30 mouse cellular contexts compared by ENCODE assay signal in genomic region chr7:109176688-109177087, GRCm38 (mm10). TPM values are rescaled to one million over a fixed set of nuclear protein-coding genes. Genes with fewer than 3 reads are reported as not detected.
A peak's percentile ranks its signal among the peaks of the same experiment; 100 is the strongest.
DNase-seq lines count a peak whose midpoint lies in the region; ATAC-seq and TF ChIP-seq lines count a peak whose summit lies in the region.
"Had no signal": no experiment of that assay in that cellular context is flagged by ENCODE, and none has a peak within 500 bp of the region (broad histone marks: within the 10 kb centered on the region; RNA-seq: fewer than 3 reads in every experiment).

No protein-coding gene starts in this region.

- H3K27ac ChIP-seq in layer of hippocampus, adult 2 months: peak overlapping the region; percentile 97
- H3K27ac ChIP-seq in forebrain, embryonic 14.5 days (ENCODE audit: low read depth, low read length): peak overlapping the region; percentile 88; the same call in 1 of the 2 replicates
- peak overlapping the region; percentile 79; the same call in 1 of the 2 replicates for H3K27ac ChIP-seq in midbrain, embryonic 15.5 days
- no peak overlapping the region for H3K27ac ChIP-seq in hindbrain, embryonic 10.5 days
- H3K27ac ChIP-seq in hindbrain, embryonic 11.5 days (ENCODE audit: low read depth, low read length): no peak overlapping the region
- H3K27ac ChIP-seq: embryonic facial prominence, embryonic 13.5 days; heart, embryonic 10.5 days; heart, embryonic 15.5 days; limb, embryonic 15.5 days; liver, embryonic 13.5 days; macrophage; stomach, embryonic 15.5 days had no signal

- H3K4me3 ChIP-seq in layer of hippocampus, adult 2 months: no peak overlapping the region
- no peak overlapping the region for H3K4me3 ChIP-seq in forebrain, embryonic 14.5 days (ENCODE audit: low read depth, low read length)
- H3K4me3 ChIP-seq in midbrain, embryonic 15.5 days: no peak overlapping the region
- no peak overlapping the region for H3K4me3 ChIP-seq in hindbrain, embryonic 10.5 days
- no peak overlapping the region for H3K4me3 ChIP-seq in hindbrain, embryonic 11.5 days (ENCODE audit: low read depth, low read length)
- H3K4me3 ChIP-seq: embryonic facial prominence, embryonic 13.5 days; heart, embryonic 10.5 days; heart, embryonic 15.5 days; hindbrain, embryonic 13.5 days; limb, embryonic 10.5 days; limb, embryonic 15.5 days; liver, embryonic 13.5 days; stomach, embryonic 15.5 days had no signal

- no peaks in the 10 kb centered on the region for H3K9me3 ChIP-seq in forebrain, embryonic 14.5 days (replicated peaks; ENCODE audit: control insufficient read depth, low read length)
- H3K9me3 ChIP-seq in midbrain, embryonic 15.5 days: no peaks in the 10 kb centered on the region
- no peaks in the 10 kb centered on the region for H3K9me3 ChIP-seq in hindbrain, embryonic 10.5 days
- no peaks in the 10 kb centered on the region for H3K9me3 ChIP-seq in hindbrain, embryonic 11.5 days (ENCODE audit: control insufficient read depth, low read length)
- H3K9me3 ChIP-seq: embryonic facial prominence, embryonic 13.5 days; G1E; heart, embryonic 10.5 days; heart, embryonic 15.5 days; hindbrain, embryonic 13.5 days; limb, embryonic 10.5 days; limb, embryonic 15.5 days; liver, embryonic 13.5 days; stomach, embryonic 15.5 days had no signal

- no peak for TF ChIP-seq POLR2A in brain, embryonic 14.5 days (IDR thresholded peaks at IDR 0.05; ENCODE audit: borderline replicate concordance, extremely low read depth, insufficient read depth, insufficient read length, poor library complexity, severe bottlenecking)

- peaks cover 33% of the 10 kb centered on the region for H3K4me1 ChIP-seq in forebrain, embryonic 14.5 days (ENCODE audit: control insufficient read depth, insufficient read depth, low read length)
- peaks cover 45% of the 10 kb centered on the region for H3K4me1 ChIP-seq in midbrain, embryonic 15.5 days
- peaks cover 58% of the 10 kb centered on the region for H3K4me1 ChIP-seq in hindbrain, embryonic 10.5 days (replicated peaks)
- peaks cover 10% of the 10 kb centered on the region for H3K4me1 ChIP-seq in hindbrain, embryonic 11.5 days (replicated peaks; ENCODE audit: control insufficient read depth, insufficient read depth, low read length)

- 4% methylated on average over 3 of the region's 3 CpGs for WGBS in forebrain, embryonic 14.5 days
- 42% methylated on average over 3 of the region's 3 CpGs for WGBS in midbrain, embryonic 15.5 days
- 73% methylated on average over 3 of the region's 3 CpGs for WGBS in hindbrain, embryonic 10.5 days
- WGBS in hindbrain, embryonic 11.5 days: 73% methylated on average over 3 of the region's 3 CpGs

- peak; percentile 43 for ATAC-seq in forebrain, embryonic 14.5 days
- ATAC-seq in midbrain, embryonic 15.5 days (replicated peaks): no peak
- no peak for ATAC-seq in hindbrain, embryonic 11.5 days (ENCODE audit: low FRiP score)
- ATAC-seq: inflammation-experienced regulatory T-cells, adult 6 months; lung, postnatal 0 days; Patski had no signal

- DNase-seq in layer of hippocampus, adult 2 months (ENCODE audit: low spot score in 2 of 2): no peak
- no peak for DNase-seq in layer of hippocampus, postnatal 10 days (ENCODE audit: low spot score in 2 of 2)
- DNase-seq in brain, embryonic 14.5 days (ENCODE audit: low read depth): peak; percentile 91
- DNase-seq in forebrain, embryonic 14.5 days (ENCODE audit: low spot score): no peak
- DNase-seq in adrenal gland, adult (ENCODE audit: inconsistent age in 2 of 2, low spot score in 1 of 2): no peak
- DNase-seq in hindbrain, embryonic 10.5 days (ENCODE audit: low spot score): no peak
- no peak for DNase-seq in hindbrain, embryonic 11.5 days (ENCODE audit: low spot score)
- DNase-seq: adrenal gland, postnatal 14 days; cerebellum, adult 18-20 months; gastrocnemius, postnatal 10 days; kidney, adult 8-10 months; kidney, postnatal 10 days; liver, embryonic 13.5 days; lung, adult 18-20 months; right cerebral cortex, postnatal 25 days had no signal

- H3K27me3 ChIP-seq in forebrain, embryonic 14.5 days (replicated peaks; ENCODE audit: control insufficient read depth, insufficient read depth, low read length): peaks cover 39% of the 10 kb centered on the region
- H3K27me3 ChIP-seq in midbrain, embryonic 15.5 days (replicated peaks): no peaks in the 10 kb centered on the region; the same call in 1 of the 2 replicates
- H3K27me3 ChIP-seq in hindbrain, embryonic 10.5 days (ENCODE audit: insufficient read depth, poor library complexity, severe bottlenecking): peaks cover 67% of the 10 kb centered on the region
- peaks cover 13% of the 10 kb centered on the region; the same call in 1 of the 2 replicates for H3K27me3 ChIP-seq in hindbrain, embryonic 11.5 days (ENCODE audit: control insufficient read depth, insufficient read depth, low read length)

- no peaks in the 10 kb centered on the region for H3K36me3 ChIP-seq in forebrain, embryonic 14.5 days (ENCODE audit: control insufficient read depth, insufficient read depth, low read length)
- no peaks in the 10 kb centered on the region for H3K36me3 ChIP-seq in midbrain, embryonic 15.5 days (replicated peaks)
- no peaks in the 10 kb centered on the region for H3K36me3 ChIP-seq in hindbrain, embryonic 10.5 days
- no peaks in the 10 kb centered on the region for H3K36me3 ChIP-seq in hindbrain, embryonic 11.5 days (ENCODE audit: control insufficient read depth, insufficient read depth, low read length)
- H3K36me3 ChIP-seq: embryonic facial prominence, embryonic 13.5 days; G1E; heart, embryonic 10.5 days; heart, embryonic 15.5 days; hindbrain, embryonic 13.5 days; limb, embryonic 10.5 days; limb, embryonic 15.5 days; liver, embryonic 13.5 days; stomach, embryonic 15.5 days had no signal

- H3K9ac ChIP-seq in forebrain, embryonic 14.5 days (ENCODE audit: low read length): no peak overlapping the region
- H3K9ac ChIP-seq in midbrain, embryonic 15.5 days: no peak overlapping the region
- H3K9ac ChIP-seq in hindbrain, embryonic 11.5 days (ENCODE audit: low read depth, low read length): no peak overlapping the region
- H3K9ac ChIP-seq: embryonic facial prominence, embryonic 13.5 days; heart, embryonic 15.5 days; hindbrain, embryonic 13.5 days; limb, embryonic 15.5 days; liver, embryonic 13.5 days; stomach, embryonic 15.5 days had no signal

- no peak for TF ChIP-seq CTCF in layer of hippocampus, adult 2 months (conservative IDR thresholded peaks at IDR 0.05)
- no peak for TF ChIP-seq CTCF in brain, embryonic 14.5 days (IDR thresholded peaks at IDR 0.05; ENCODE audit: borderline replicate concordance, extremely low read depth, insufficient read depth, insufficient read length)

- no peak overlapping the region for H3K4me2 ChIP-seq in forebrain, embryonic 14.5 days (ENCODE audit: low read length)
- H3K4me2 ChIP-seq in midbrain, embryonic 15.5 days: no peak overlapping the region
- no peak overlapping the region for H3K4me2 ChIP-seq in hindbrain, embryonic 11.5 days (replicated peaks; ENCODE audit: low read depth, low read length)
- H3K4me2 ChIP-seq: heart, embryonic 15.5 days; limb, embryonic 15.5 days; liver, embryonic 13.5 days; stomach, embryonic 15.5 days had no signal

RNA-seq across cellular contexts. Expression of gene Lmo1, which starts 1.7 kb away (rescaled TPM):
- total RNA-seq in layer of hippocampus, adult 2 months (2021): 10 to 100 TPM; 62.5 to 67.0 TPM
- 10 to 100 TPM; 74.5 to 79.0 TPM for total RNA-seq in layer of hippocampus, postnatal 10 days (2021)
- polyA plus RNA-seq in brain, embryonic 14.5 days (2012; rRNA removed): 131 and 176 TPM in 2 replicates
- 72.2 and 72.5 TPM in 2 replicates for polyA plus RNA-seq in forebrain, embryonic 14.5 days (2014; fragmentation: Nextera tagmentation; extraction: Ambion mirVana)
- 153 and 155 TPM in 2 replicates for polyA plus RNA-seq in midbrain, embryonic 15.5 days (2015; fragmentation: Nextera tagmentation; extraction: Ambion mirVana)
- 26.1 and 37.6 TPM in 2 replicates for polyA plus RNA-seq in hindbrain, embryonic 10.5 days (2016; fragmentation: Nextera tagmentation; extraction: Ambion mirVana)
- polyA plus RNA-seq in hindbrain, embryonic 11.5 days (2014; fragmentation: Nextera tagmentation; extraction: Ambion mirVana): 32.6 and 41.0 TPM in 2 replicates
- total RNA-seq: G1E; megakaryocyte-erythroid progenitor cell, adult 5-6 weeks; neutrophil, adult 5-6 weeks had no signal
- polyA plus RNA-seq: G1E; inflammation-experienced regulatory T-cells, adult 6 months; macrophage had no signal

Comparison
In these comparisons a context has a peak if more than half of its experiments do, and no peak if none do; other contexts are left out.
1. H3K27ac ChIP-seq: peak in layer of hippocampus, adult 2 months (single experiment), forebrain, embryonic 14.5 days (single experiment) and midbrain, embryonic 15.5 days (single experiment); none in hindbrain, embryonic 10.5 days (single experiment) and hindbrain, embryonic 11.5 days (single experiment).